Mouse (Mus musculus): Measurements from ENCODE around the gene Lrrc51.

DNA sequence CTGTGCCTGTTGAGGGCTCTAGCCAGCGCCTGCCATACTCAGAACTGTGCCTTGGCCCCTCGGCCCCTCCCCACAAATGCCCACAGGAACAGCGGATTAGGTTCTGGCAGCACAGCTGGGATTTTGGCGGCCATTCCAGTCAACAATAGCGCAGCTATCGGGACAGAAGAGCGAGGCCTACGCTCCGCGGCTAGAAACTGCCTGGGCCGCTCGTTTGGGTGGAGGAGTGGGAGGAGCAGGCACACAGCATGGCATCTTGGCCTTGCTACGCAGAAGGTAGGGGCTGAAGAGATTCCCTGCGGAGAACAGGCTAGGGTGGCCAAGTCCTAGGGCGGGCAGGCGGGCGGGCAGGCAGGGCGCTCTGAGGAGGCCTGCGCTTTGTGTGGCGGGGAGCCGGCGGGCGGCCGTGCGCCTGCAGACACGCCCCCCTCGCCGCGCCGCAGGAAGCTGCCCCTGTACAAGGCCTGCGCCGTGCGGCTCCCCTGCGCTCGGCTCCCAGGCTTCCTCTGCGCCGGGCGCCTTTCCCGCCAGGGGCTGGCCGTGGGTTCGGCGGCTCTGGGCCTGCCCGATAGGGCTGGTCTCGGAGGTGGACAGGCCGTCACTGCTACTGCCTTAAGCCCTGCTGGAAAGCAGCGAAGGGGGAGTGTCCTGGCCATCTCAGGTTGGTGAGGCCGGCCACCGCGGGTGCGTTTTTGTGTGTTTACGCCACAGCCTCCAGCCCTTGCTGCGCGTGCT is 36.2 kb upstream of the Lrrc51 start:
- TF ChIP-seq CTCF (IDR thresholded peaks at IDR 0.05; ENCODE audit: low read depth, low read length) (no peak), POLR2A (IDR thresholded peaks at IDR 0.05; ENCODE audit: insufficient read depth, low read length) (no peak), EP300 (IDR thresholded peaks at IDR 0.05; ENCODE audit: insufficient read depth, low read depth, low read length) (no peak)

Data from ES-Bruce4 (cell line).